Mouse (Mus musculus) spleen, postnatal 4 days (tissue): Measurements from ENCODE around the gene Lmtk2.

Source experiments
- DNase-seq, 2 experiments: peaks; one replicate each; pipeline ENCODE4 v3.0.0; 2022; ENCODE audit warnings: low spot score in 2 of 2

The Lmtk2 gene

GRCm38 (mm10) chr5:144109201-144109600, 9.0 kb downstream of the Lmtk2 start:
- DNase-seq = peak in 1 of 2 experiments; percentile 23

- no peak for DNase-seq
These were observed 12.6 kb downstream of the Lmtk2 start for GRCm38 (mm10) chr5:144112574-144113438.

- no peak for DNase-seq
These were observed 13.8 kb downstream of the Lmtk2 start for GRCm38 (mm10) chr5:144114068-144114467.

- no peak for DNase-seq
These were observed 14.9 kb downstream of the Lmtk2 start for GRCm38 (mm10) chr5:144114970-144115627.

- no peak for DNase-seq
These were observed 15.4 kb downstream of the Lmtk2 start for GRCm38 (mm10) chr5:144115628-144115977.

GRCm38 (mm10) chr5:144118271-144118670, 18.0 kb downstream of the Lmtk2 start:
- DNase-seq = no peak

GRCm38 (mm10) chr5:144119286-144119685, 19.1 kb downstream of the Lmtk2 start:
- no peak for DNase-seq

GRCm38 (mm10) chr5:144121489-144121888, 21.3 kb downstream of the Lmtk2 start:
- DNase-seq = no peak

GRCm38 (mm10) chr5:144125979-144126755, 25.9 kb downstream of the Lmtk2 start:
- DNase-seq = peak in 1 of 2 experiments; percentile 29

- DNase-seq = no peak
These were observed 43.3 kb downstream of the Lmtk2 start for GRCm38 (mm10) chr5:144143531-144143930.

GRCm38 (mm10) chr5:144146898-144147297, 46.7 kb downstream of the Lmtk2 start:
- DNase-seq = no peak

GRCm38 (mm10) chr5:144149530-144149929, 49.3 kb downstream of the Lmtk2 start:
- no peak for DNase-seq

GRCm38 (mm10) chr5:144151270-144151669, 51.0 kb downstream of the Lmtk2 start:
- DNase-seq = no peak

- peak; percentile 55 to 77 for DNase-seq
These were observed 54.3 kb downstream of the Lmtk2 start for GRCm38 (mm10) chr5:144154528-144154927.

- DNase-seq = no peak
These were observed 58.4 kb downstream of the Lmtk2 start for GRCm38 (mm10) chr5:144158604-144159003.

- no peak for DNase-seq
These were observed 58.9 kb downstream of the Lmtk2 start for GRCm38 (mm10) chr5:144159137-144159536.

- DNase-seq = no peak
These were observed 62.0 kb downstream of the Lmtk2 start for GRCm38 (mm10) chr5:144162080-144162812.

GRCm38 (mm10) chr5:144162813-144163517, 62.7 kb downstream of the Lmtk2 start:
- no peak for DNase-seq

GRCm38 (mm10) chr5:144165756-144166155, 65.5 kb downstream of the Lmtk2 start:
- no peak for DNase-seq

GRCm38 (mm10) chr5:144169275-144169975, 69.2 kb downstream of the Lmtk2 start:
- DNase-seq = no peak
